Mouse (Mus musculus) spleen, postnatal 14 days (tissue): ENCODE results near the gene Ccdc59.

Experiments
- DNase-seq, 2 experiments: peaks; one replicate each; pipeline ENCODE4 v3.0.0; 2021 to 2022; ENCODE audit warnings: low spot score in 2 of 2

Gene Ccdc59

DNA sequence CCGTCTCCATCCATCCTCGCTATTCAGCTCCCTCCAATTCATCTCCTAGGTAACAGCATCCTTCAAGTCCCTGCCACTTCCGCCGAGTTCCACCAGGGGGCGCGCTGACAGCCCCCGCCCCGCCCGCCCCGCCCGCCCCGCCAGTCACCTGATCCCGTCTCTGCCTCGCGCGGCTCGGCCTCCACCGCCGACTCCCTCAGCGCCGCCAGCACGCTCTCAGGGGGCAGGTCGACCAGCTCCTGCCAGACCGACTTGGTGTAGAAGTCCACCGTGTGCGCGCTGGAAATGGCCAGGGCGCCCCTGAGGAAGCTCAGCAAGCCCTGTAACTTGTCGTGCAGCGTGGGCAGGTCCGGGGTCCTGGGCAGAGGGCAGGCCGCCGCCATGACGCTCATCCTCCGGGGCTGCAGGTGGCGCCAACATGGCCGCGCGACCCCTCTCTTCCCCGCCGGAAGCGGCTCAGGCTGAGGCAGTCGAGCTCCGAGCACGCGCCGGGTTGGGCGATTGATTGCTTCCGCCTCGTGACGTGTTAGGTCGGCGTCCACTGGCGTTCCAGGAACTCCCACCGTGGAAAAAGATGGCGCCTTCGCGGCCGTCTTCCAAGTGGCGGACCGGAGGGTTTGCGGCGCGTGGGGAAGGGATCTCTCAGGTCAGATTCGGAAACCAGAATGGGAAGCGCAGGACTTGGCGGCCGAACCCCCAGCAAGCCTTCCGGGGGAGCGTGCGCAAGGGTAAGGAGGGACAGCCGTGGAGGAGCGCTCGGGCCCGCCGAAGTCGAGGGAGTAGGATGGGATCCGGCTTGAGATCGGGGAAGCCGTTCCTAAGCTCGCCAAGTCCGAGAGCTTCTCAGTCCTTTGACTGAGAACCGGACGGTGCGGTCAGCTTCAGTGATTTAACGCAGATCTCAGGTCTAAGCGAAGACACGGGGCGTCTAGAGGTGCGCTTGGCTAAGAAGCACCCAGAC, at the start of gene Ccdc59, which contains the start of gene Mettl25:
Ccdc59 (plus strand) TSS at position 140 of the 961 bp plus-strand sequence.
Mettl25 (minus strand) TSS at position 453 of the 961 bp plus-strand sequence.
- peak; percentile 86 to 92 for DNase-seq

DNA sequence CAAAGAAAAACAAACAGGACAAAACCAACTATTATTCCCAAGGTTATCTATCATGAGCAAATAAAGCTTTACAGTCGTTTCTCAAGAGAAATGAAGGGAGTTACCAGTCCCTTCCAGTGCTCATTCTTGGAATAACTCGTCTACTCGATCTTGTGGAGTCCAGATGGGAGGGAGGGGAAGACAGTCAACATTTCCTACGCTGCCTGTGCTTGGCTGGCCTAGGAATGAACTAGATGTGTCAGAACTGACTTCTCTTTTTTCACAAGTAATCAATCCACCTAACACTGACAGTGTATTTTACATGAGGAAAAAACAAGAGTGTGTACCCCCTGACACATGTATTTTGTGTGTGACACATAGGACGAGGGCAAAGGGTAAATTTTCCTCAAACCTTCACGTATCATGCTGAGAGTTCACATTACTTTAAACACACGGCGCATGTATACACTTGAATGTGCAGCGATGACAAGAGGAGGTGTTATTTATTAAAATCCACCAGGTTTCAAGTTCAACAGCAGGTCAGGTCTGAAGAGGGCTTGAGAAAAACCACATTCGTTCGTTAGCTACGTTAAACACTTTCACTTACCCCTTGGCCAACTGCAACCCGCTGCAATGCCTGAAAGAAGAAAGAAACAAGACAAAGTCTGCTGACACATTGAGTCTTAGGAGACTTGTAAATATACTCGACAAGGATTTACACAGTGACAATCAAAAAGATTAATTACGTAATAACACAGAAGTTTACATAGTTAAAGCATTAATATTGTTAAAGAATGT, 46.9 kb upstream of the Ccdc59 start:
- no peak for DNase-seq

DNA sequence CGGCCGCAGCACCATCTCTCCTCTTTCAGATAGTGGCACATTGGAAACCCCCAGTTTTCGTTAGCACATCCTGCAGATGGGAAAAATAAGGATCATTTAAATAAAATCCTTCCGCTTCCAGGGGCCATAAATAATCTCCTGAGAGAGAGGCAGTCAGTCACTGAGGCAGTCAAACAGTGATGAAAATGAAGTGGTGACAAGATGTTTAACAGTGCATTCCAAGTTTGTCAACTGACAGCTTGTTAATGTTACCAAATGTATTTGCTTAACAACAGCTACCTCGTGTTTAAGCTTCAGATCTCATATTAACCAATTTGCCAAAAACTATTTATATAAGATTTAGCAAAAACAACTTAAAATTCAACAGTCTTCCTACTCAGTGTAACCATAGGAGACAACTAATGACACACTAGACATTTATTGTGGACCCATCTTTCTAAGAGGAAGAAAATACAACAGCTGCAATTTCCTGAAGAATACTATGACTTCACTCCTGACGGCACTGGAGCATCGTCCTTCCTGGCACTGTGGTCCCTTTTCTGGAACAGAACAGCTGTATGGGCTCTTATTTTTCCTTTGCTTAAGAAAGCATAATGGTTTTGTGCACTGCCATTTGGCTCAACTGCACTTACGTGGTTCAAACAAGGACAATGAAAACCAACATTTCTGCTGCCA, 43.5 kb upstream of the Ccdc59 start:
- DNase-seq: no peak

DNA sequence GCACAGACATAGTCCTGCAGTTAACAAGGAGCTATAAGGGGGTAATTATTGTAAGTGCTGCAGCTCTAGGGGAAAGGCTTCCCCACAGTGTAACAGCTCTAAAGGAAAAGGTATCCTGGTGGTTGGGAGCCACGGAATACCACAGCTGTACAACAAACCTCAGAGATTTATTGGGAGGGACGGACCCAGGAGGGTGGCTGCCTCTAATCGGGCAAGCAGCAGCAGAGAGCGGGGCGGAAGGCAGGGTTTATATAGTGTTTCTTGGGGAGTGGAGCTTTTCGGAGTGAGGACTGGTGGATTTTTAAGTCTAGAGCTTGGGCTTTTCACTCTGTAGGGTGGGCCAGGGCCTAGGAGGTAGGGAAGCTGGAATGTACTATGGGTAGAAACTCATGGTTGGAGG, 39.7 kb upstream of the Ccdc59 start:
- DNase-seq: no peak

DNA sequence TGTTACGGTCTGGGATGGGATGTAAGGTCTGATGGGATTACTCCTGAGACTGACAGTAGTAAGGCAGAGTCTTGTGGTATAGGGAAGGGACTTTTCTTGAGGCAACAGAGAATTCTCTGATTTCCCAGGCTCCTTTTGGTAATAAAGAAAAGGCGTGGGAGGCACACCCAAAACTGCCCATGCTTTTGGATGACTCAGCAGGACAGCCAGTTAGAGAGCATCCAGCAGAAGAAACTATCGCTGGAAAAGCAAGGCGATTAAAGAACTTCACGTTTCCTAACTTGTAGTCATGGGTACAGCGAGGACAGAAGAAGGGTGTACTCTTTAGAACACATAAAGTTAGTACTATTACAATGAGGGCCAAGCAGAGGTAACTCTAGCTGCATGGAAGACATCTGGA, 38.7 kb upstream of the Ccdc59 start:
- DNase-seq: no peak

DNA sequence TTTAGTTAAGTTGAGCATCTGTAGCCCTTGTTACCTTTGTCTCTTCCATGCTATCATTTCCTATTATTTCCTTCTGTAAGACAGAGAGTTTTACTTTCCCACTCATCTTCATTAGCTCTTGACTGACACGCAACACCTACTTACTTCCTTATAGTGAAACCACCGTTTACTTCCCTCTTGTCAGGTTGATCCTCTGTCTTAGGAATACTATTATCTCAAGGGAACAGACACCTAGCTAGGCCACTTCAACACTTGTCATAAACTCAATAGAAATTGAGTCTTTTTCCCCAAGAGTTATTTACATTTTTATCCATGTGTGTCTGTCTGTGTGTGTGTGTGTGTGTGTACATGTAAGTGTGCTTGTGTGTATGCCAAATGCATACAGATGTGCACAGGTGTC, 37.4 kb upstream of the Ccdc59 start:
- no peak for DNase-seq

DNA sequence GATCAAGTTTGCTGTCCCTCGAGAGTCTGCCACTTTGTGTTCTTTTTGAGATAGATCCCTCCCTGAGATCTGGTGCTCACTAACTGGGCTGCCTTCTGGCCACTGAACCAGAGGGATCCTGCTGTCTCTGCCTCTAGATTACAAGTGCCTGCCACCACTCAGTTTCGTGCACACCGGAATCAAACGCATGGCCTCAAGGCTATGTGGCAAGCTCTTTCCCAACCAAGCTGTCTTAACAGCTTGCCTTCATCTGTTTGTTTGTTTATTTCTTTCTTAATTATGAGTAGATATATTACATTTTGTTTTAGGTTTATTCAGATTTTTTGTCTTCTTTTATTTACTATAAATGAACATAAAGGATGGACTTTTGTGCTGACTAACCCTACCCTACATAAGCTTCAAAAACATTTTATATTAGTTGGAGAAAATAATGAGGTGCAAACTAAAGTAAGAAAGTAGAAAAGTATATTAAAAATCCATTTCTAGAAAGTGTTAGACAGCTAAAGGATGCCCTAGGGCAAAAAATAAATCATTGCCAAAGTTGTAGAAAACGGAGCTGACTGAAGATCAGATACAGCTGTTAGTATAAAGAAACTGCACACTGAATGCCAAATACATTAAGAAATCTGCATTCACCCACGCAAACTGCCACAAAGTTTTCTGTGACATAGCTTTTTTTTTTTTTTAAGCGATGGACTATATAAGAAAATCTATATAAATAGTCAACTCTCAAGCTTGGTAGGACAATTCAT, 34.4 kb upstream of the Ccdc59 start:
- no peak for DNase-seq

DNA sequence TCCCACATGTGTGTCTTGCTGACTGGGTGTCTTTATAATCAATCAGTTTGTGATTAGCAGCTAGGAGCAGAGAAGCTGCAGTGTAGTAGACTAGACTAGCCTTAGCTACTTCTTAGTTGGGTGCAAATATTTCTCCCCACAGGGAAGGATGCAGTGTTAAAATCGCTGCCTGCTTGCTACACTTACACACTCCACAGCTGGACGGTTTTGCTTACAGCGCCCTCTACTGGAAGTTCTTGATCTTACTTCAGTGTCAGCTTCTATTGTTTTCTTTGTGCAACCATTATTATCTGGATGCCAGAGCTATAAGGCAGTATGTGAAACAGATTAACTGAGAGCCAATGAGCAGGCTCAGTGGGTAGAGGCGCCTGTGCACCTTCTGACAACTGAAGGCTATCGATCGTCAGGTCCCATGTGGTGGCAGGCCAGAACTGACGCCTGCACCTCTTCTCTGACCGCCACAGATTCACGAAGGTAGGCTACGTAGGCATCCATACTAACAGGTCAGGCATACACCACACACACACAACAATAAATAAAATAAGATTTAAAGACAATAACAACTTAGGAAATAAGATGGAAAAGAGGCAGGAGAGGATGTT, 6.1 kb upstream of the Ccdc59 start:
- no peak for DNase-seq

DNA sequence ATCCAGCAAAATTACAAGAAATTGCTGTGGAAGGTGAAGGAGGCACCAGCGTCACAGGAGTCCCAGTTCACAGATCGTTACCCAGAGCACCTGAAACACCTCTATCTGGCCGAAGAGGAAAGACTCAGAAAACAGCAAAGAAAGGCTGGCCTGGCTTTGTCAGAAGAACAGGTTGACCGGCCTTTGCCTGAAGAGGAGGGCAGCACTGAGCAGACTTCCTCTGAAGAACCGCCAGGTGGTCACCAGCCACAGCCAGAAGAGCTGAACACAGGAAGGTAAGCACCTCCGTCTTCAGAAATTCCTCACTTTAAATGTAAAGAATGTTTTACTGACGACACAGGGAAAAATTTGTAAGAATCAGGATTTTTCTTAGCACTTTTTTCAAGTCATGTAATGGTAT, 1.7 kb downstream of the Ccdc59 start:
- no peak for DNase-seq

DNA sequence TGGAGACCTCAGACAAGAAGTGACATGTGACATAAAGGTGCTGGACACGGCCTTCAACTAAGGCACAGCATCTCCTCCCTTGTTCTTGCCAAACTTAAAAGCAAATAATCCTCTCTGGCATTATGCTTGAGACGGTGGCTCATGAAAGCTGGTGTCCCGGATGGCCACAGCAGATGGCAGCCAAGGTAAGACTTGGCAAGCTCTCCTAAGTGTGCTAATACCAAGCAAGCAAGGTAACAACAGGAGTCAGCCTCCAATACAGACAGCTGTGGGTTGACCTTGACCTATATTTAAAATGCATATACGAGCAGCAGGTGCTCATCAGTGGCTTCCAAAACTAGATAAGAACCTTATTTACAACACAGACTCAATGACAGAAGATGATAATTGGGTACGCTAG, 9.4 kb downstream of the Ccdc59 start:
- DNase-seq: no peak

DNA sequence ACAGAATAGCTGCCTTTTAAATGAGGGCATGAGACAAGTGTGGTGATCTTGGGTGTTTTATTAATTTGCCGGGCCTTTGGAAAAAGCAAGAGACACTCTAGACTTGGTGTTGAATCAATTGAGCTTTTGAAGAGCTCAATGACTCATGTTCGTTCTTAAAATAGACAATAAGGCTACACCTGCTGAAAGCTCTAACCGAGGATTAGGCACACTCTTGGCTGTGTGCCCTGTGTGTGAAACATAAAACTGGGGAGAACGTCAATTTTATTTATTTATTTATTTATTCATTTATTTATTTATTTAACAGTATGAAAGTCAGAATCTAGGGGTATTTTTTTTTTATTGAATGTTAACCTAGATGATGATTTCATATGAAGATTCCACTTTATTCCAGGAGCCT, 10.3 kb downstream of the Ccdc59 start:
- no peak for DNase-seq

DNA sequence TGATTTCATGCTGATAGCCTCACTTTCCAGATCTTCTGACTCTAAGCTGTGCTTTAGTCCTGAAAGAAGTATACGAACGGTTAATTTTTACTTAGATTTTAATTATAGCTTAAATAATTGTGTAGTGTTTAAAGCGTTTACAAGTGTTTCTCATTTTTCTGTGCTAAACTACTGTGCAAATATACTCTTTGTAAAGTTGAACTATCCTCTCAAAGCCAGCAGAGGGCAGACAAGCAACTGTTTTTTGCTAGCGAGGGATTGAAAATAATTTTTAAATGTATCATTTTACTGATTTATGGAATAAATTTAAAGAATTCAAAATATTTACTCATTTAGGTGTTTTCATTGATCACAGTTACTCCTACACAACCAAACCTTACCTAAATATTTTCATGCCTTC, 26.4 kb downstream of the Ccdc59 start:
- no peak for DNase-seq
